Mouse (Mus musculus): ENCODE measurements at regions not wholly inside any gene's neighbourhood (a gene's known extent, or its start where the extent isn't known, plus 50 kb on each side); places are given as distances from the start of the nearest gene placed in this dataset.
A peak's percentile ranks its signal among the peaks of the same experiment; 100 is the strongest.

- peak; percentile 77 to 81 for DNase-seq
Observed at GRCm38 (mm10) chr1:183504103-183504841, 86.3 kb downstream of the Hhipl2 start.

GRCm38 (mm10) chr1:183507893-183508292, 89.9 kb downstream of the Hhipl2 start:
- no peak for DNase-seq

- no peak for DNase-seq
Observed at GRCm38 (mm10) chr1:183510759-183511158, 92.7 kb downstream of the Hhipl2 start.

GRCm38 (mm10) chr1:183513876-183514275, 95.9 kb downstream of the Hhipl2 start:
- no peak for DNase-seq

GRCm38 (mm10) chr1:183514281-183514983, 96.4 kb downstream of the Hhipl2 start:
- DNase-seq = peak; percentile 76 to 78

GRCm38 (mm10) chr1:183514984-183515287, 96.9 kb downstream of the Hhipl2 start:
- DNase-seq = no peak

GRCm38 (mm10) chr1:183516167-183516566, 98.2 kb downstream of the Hhipl2 start:
- peak; percentile 50 to 58 for DNase-seq

- no peak for DNase-seq
Observed at GRCm38 (mm10) chr1:183517236-183517635, 99.2 kb downstream of the Hhipl2 start.

- no peak for DNase-seq
Observed at GRCm38 (mm10) chr1:183521569-183521968, 103.6 kb downstream of the Hhipl2 start.

- DNase-seq = no peak
Observed at GRCm38 (mm10) chr1:183533386-183533785, 115.4 kb downstream of the Hhipl2 start.

- DNase-seq = no peak
Observed at GRCm38 (mm10) chr1:183548752-183549387, 130.9 kb downstream of the Hhipl2 start.

- DNase-seq = peak; percentile 12 to 19
Observed at GRCm38 (mm10) chr1:183552617-183553016, 134.6 kb downstream of the Hhipl2 start.

- no peak for DNase-seq
Observed at GRCm38 (mm10) chr1:183553219-183553618, 135.2 kb downstream of the Hhipl2 start.

GRCm38 (mm10) chr1:183562853-183563252, 144.8 kb downstream of the Hhipl2 start:
- DNase-seq = peak; percentile 9 to 13

- DNase-seq = no peak
Observed at GRCm38 (mm10) chr1:183573621-183574585, 155.9 kb downstream of the Hhipl2 start.

- peak in 1 of 2 experiments; percentile 28 for DNase-seq
Observed at GRCm38 (mm10) chr1:183584861-183585260, 166.8 kb downstream of the Hhipl2 start.

- peak; percentile 62 to 75 for DNase-seq
Observed at GRCm38 (mm10) chr1:183586406-183586805, 168.4 kb downstream of the Hhipl2 start.

- DNase-seq = no peak
Observed at GRCm38 (mm10) chr1:183595306-183595705, 177.3 kb downstream of the Hhipl2 start.

GRCm38 (mm10) chr1:183600466-183600865, 182.5 kb downstream of the Hhipl2 start:
- no peak for DNase-seq

GRCm38 (mm10) chr1:183611966-183612694, 194.1 kb downstream of the Hhipl2 start:
- DNase-seq = peak in 1 of 2 experiments; percentile 9

GRCm38 (mm10) chr1:183619451-183620059, 201.5 kb downstream of the Hhipl2 start:
- no peak for DNase-seq

All from cerebellum, postnatal 10 days (tissue).